Mouse (Mus musculus) adrenal gland, postnatal 10 days (tissue): ENCODE results near the gene Mctp1. TPM values are rescaled to one million over a fixed set of nuclear protein-coding genes. Genes with fewer than 3 reads are reported as not detected.
A peak's percentile ranks its signal among the peaks of the same experiment; 100 is the strongest.

Experiments used
- DNase-seq: peaks from one replicate; pipeline ENCODE4 v3.0.0; 2021; ENCODE audit warnings: mixed read lengths
- total RNA-seq, 2 experiments: library from RNA; stranded (reverse); gene quantifications; 2 replicates each; pipeline ENCODE4 v1.2.3; 2021

Gene Mctp1
- total RNA-seq, 2 experiments from 2014 or later = 1.8 to 2.8 TPM

DNA sequence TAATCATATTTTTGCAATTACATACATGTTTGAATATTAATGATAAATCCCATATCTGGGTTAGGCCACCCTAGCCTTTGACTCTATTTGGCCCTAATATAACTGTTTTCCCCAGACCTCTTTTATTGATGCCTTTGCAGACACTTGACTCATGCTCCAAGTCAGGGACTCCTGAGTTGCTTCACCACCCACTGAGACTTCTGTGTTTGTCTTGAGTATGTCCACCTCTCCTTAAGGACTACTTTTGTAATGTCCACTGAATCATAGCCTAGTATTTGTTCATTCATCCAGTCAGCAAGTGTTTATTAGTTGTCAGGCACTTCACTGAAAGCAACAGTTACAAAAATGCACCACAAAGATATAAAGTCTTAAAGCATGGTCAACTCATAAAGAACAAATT, 235.8 kb downstream of the Mctp1 start:
- DNase-seq = no peak

DNA sequence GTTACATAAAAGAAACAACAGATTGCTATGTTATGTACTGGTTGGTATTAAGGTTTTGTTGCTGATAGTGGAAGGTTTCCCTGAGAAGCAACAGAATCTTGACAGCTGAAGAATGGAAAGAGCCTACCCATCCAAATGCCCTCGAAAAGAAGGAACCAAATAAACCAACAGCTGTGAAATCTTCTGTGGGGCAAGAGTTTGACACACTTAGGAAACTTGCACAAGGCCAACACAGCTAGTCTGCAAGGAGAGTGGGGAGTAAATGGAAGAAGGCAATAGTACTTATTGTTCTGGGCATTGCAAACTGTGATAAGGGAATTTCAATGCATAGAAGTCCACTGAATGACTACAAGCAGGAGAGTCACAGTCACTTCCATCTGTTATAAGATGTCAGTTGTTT, 236.2 kb downstream of the Mctp1 start:
- no peak for DNase-seq

DNA sequence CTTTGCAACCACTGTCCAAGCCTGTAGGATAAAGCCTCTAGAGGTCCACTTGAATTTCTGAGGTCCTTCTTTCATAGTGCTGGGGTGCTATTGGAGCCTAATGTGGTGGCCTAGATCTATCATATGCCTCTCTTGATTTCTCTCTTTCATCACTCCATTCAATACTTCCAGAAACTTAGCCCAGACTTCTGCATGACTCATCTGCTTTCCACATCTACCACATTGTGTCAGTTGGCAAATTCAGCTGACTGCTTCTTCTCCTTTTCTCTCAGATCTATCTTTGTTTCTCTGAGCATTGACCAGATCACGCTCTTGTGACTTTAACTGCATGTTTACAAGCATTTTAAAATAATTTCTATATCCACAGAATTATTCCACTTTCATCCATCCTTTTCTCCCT, 249.4 kb downstream of the Mctp1 start:
- DNase-seq = no peak

DNA sequence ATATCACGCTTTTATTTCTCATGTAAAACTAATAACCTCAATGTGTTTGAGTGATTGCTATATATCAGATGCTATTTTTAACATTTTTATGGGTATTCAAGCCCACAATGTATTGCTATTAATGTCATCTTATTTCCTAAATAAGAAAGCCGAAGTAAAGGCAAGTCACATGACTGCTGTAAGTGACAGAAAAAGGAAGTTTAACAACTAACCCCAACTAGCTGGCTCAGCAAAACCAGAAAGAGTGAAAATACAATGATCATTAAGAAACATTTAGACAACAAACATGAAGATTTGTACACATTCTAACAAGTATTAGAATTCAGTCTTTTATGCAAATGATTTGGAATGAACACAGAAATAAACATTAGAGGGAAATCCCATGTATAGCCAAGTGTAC, 253.9 kb downstream of the Mctp1 start:
- DNase-seq = no peak

DNA sequence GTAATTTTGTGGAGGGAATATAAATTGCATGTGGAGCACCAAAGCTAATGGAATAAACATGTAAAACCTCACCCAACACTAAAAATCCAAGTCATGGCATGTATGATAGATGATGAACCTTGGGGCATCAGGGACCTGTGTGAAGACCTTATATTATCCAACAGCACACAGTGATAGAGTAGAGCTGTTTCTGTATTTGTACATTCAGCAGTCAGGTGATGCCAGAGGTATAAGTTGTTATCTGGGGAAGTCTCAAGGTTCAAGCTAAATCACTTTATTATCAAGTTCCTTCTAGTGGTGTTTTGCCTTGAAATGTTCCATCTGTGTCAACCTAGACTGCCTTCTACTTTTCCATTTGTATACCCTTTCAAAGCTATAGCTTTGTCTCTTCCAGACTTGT, 275.2 kb downstream of the Mctp1 start:
- DNase-seq = no peak

DNA sequence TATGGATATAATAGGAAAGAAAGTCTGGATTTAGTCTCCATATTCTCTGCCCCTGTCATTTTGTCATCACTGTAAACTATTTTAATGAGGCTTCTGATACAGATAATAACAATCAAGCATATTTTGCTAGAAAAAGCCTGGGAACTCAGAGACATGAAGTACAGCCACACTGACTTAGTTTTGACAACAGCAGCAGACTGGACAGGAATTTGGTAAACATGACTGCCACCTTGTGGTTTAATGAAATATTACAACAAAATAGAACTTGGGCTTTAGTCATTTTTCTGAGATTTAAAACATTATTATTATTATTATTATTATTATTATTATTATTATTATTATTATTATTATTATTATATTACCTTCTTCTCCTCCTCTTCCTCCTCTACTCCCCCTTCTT, 297.0 kb downstream of the Mctp1 start:
- DNase-seq = no peak

DNA sequence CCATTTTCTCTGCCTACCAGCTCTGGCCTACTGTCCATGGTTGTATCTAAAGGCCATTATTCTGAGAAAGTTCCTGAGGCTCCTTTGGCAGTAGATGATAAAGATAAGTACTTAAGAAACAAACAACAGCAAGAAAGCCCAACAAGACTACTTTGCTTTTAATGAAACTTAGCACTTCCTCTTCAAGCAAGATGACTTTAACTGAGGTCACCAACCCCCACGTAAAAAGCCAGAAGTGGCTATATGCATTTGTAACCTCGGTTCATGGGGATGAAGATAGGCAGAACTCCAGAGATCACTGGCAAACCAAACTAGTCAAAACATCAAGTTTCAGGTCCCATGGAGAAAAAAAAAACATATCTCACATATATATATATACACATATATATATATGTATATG, 305.0 kb downstream of the Mctp1 start:
- no peak for DNase-seq

DNA sequence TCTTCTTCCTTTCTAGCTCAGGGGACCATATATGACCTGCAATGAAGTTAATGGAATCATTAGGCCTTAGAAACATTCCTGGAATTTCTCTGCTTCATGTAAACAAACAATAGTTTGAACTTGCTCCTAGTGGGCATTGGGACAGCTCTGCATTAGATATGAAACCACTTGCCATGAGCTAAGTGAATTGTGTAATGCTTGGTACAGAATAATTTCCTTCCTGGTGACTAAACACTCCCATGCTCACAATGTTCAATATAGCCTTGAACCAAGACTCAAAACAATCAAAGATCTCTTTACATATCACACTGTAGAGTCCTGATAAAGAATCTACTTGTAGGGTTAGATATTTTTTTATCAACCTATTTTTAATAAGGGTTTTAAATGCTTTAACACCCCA, 305.8 kb downstream of the Mctp1 start:
- DNase-seq = no peak

DNA sequence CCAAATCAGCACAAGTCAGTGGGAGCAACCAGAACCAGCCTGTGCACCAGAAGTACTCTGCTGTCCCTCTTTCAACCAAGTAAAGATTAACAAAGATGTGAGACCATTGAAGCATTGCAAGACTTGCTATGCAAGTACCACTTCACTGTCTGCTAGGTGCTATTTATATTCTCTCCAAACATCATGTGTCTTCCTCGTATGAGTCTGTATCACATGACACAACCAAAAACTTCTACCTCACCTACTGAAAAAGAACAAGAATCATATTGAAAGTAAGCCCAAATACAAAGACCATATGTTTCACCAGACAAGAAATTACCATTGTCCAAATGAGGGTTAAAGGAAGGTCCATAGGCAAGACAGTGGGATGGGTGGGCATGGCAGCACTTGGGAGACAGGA, 306.4 kb downstream of the Mctp1 start:
- no peak for DNase-seq

DNA sequence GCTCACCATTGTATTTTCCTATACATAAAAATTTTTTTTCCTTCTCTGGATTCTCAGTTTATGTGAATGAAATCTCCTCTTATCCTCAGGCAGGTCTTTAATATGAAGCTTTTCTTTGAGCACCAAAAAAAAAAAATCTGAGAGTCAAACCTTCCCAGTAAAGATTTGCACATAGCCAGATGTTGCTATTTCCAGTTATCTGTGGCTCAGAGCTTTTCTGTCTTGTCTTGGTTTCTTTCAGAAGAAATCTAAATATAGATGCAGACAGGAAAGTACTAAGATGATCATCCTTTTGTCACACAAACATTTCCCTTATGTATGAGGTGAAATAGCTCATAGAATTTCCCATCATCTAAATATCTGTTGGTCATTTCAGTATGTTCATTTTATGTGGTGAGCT, 349.7 kb downstream of the Mctp1 start:
- no peak for DNase-seq

DNA sequence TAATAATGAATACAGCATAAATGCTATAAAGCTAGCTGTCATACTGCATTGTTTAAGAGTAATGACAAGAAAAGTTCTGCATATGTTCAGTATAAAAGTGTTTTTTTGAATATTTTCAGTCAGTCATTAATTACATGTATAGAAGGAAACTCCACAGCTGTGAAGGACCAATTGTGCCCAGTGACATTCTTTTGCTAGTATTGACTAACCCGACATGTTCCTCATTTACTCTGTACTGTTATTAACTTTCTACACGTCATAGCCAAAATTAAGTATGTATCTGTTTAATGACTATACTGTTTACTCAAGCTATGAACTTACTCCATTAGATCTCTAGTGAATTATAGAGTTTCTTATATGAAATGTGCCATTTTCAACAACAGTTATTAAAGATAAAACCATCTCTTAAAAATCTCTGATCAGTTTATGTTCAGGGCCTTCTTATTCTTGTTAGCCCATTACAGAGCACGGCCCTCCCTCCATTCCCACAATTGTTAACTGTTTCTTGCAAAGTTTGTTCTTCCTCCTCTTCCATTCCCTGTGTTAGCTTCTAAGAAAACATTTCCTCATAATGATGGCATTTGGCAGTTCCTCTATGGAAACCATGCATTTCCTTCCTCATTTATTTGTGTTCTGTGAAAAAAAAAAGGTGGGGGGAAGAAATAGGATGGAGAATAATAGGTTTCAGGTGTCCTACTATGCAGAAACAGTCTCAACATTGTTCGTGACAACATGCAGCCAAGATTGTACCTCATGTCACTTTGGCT, 366.5 kb downstream of the Mctp1 start:
- no peak for DNase-seq

DNA sequence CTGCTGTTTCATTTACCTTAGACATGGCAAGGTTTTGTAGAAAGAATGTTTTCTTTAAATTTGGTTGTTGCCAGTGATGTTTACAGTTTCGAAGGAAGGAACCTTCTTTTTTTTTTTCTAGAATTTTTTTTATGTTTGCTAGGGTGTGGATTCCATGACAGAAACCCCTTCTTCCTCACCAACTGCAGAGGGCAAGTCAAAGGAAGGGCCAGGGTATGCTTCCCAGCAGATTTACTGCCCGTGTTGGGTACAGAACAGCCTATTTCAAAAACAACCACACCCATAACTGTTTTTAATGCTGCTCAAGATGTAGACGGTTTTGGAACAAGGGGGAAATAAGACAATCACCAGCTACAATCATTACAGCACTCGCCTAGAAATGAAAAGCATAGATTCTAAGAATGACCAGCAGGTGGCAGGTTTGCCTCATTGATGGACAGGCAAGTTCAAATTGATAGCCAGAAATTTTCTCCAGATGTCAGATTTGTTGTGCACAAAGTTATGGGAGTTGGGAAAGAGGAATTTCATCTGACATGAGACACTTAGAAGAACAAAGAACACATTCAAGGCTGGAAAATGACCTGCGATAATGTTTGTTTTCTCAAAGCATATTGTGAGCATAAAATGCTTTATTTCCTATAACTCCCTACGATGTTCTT, 375.6 kb downstream of the Mctp1 start:
- DNase-seq = peak; percentile 53

DNA sequence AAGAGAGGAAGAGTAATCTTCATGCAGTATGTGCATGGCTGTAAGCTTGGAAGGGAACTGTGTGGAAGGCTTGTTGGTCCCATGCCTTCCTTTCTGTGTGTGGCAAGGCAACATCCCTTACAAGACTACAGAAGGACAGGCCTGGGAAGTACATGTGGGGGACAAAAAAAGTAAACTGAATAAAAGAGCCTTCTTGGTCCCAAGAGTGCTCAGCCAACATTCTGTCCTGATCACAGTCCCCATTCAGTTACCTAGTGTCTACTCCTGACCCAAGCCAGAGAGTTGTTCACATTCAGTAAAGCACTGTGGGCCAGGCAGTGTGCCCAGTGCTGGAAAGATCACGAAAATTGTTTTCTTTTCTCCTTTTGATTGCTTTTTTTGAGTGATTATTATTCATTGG, 415.3 kb downstream of the Mctp1 start:
- DNase-seq = no peak

DNA sequence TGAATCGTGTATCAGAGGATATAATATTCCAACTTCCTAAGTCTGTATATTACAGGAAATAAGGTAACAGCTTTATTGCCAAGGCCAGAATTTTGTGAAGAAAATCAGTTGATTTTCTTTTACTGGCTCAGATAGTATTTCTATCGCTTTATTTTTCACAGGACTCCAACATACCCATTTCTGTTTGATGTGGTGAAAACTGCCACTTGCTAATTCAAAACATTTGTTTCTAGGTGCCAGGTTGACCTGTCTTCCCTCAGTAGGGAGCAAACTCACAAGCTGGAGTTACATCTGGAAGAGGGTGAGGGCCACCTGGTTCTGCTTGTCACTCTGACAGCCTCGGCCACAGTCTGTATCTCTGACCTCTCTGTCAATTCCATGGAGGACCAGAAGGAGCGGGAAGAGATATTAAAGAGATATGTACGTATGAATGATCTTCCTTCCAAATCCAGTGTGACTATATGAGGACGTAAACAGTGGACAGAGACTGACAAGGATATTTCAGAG, 416.8 kb downstream of the Mctp1 start:
- no peak for DNase-seq

DNA sequence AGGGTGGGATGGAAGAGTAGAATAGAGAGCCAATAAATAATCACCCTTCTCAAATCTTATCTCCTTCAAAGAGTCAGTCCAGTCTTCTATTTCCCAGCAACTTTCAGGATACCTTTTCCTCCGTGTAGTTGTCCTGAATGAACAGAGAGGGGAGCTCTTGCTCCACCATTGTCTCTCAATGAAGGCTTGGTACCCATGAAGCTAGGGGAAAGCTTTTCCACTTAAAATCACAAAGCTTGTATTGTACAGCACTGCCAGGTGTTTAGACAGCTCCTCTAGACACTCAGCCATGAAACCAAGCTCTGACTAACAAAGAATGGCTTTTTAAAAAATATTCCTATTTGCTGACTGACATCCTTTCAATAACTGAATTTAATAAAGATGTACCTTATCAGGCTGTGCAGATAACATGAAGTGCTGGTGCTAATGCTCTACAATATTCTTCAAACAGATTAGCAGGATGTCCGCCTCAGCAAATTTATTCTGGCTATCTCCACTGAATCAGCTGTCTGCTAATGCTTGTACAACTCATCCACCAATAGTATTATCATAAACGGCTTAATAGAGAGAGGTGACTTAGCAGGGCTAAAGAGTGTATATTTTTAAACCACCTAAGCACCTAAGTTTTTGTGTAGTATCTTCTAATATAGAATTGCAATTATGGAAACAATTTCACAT, 417.9 kb downstream of the Mctp1 start:
- DNase-seq = no peak

DNA sequence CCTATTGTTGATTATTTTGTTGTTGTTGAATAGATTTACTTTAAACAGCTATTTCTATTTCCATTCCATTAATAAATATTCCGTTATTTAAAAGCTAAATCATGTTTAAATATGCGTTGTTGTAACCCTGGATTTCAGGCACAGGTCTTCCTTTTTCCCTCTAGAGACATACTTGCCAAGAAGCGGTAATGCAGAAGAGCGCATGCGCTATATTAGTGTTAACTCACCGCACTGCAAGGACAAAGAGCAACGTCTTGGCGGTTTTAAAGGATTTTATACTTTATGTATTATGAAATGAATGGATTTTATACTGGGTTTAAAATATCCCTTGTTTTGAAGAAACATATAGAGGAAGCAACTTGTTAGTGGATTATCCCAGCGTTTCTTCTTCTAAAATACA, 418.6 kb downstream of the Mctp1 start:
- DNase-seq = no peak

DNA sequence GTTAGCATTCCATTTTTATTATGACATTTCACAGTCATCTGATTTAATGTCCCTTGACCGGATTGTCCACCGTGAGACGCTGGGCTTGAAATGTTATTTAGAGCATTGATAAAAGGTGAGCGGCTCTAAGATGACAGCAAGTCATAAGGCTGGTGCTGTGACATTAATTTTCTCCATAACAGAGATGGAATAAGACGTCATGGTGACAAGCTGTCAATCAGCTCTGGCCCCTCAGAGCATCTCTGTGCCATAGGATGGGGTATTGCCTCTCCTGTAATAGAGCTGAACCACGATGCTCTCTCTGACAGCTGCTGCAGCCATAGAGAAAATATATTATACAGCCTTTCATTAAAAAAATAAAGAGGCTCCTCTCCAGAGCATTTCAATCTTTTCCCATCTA, 419.5 kb downstream of the Mctp1 start:
- DNase-seq = no peak

DNA sequence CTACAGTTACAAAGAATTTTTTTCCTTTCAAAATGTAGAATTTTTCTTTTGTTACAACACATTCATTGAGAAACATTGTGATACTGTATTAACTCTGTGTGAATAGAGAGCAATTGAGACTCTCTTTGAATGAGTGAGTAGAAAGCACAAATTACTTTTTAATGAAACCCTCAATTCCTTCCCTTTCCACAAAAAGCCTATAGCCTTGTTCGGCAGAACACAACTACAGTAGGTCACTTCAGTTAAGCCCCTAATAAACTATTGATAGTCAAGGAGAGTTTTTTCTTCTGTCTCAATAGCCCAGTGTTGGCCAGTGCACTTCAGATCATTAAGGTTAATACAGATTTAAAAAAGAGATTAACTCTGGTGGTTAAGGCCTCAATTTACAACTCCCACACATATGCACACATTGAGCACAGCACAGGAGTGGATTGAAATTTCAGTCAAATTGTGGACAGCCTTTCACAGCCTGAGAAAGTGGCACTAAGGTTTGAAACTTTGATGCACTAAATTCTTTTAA, 424.6 kb downstream of the Mctp1 start:
- no peak for DNase-seq

DNA sequence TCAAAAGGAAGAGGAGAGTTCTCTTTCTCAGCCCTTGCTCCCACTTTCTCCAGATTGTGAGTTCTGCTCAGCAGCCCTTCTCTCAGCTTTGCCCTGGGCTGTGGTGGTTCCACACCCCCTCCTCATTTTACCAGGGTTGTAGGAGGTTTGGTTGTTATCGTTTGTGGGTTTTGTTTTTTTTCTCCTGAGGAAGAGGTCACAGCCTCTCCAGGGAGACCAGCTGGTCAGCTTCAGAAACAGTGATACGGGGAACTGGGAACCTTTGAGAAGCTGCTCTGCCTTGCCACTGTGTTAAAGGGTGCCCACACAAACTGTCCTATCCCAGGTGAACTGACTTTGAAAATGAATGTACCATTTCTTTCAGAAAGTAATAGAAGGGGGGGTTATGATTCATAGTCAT, 425.5 kb downstream of the Mctp1 start:
- no peak for DNase-seq

DNA sequence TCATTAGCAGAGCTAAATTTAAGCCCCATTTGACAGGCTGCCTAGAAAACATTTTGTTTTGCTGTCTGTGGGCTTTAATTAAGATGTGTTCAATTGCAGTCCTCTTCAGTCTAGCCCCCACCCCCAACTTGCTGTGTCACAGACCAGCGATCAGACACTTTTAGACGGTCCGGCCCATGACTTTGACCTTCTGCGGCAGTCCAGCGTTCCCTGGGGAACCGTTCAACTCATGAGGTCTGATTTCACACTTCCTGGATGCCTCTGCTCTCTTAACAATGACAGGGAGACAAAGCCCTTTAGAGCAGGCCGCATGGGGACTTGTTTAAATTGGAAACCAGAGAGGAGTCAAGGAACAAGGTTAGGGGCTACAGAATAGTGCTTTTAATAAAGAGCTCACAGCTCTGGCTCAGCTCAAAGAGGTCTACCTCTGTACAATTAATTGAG, 426.2 kb downstream of the Mctp1 start:
- DNase-seq = peak; percentile 7

DNA sequence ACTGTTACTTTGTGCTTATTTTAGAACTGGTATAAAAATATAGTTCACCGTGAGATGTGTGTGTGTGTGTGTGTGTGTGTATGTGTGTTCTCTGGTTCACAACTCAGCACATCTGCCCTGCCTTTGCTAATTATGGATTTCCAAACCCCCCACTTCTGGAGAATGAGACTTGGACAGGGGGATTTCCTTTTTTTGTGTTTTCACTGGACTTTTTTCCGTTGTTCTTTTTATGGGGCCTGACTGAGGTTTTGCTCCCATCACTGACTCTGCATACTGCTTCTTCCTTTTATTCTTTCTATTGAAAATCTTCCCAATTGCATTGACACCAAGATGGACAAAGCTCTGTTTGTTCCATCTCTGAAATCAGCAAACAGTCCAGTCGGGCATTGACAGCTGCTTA, 438.7 kb downstream of the Mctp1 start:
- DNase-seq = no peak

DNA sequence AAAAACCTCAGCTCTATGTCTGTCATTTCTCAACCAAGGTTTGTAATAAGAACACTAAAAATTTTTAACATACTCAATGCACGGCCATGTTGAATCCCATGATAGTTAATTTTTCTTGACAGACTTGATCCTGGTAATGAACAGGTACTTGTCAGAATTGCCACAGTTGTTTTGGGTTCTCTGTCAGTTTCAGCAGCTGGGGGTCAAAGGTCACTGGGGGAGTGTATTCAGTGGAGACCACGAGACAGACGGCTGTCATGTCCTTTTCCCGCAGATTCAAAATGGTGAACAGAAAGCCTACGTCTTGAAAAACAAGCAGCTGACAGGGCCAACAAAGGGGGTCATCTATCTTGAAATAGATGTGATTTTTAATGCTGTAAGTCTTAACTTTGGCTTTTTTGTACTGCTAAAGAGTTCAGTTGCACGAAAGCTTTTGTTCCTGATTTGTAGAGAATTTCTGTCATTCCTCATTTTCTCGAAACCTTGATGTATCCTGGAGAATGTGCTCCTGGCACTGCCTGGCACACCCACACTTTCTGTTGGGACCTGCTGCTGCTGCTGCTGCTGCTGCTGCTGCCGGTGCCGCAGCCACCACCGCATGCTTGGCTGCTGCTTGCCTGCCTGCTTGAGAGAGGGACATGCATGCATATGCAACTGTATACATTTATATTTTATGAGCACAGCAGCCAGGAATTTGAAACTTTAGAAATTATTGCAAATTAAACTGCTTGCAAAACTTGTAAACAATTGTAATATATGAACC, 440.8 kb downstream of the Mctp1 start:
- no peak for DNase-seq
